Mouse (Mus musculus) testis, adult 2 months (tissue): ENCODE measurements around the gene Ksr2.

Source experiments
- CTCF ChIP-seq: fragments of 200-500 bp; IDR thresholded peaks from 2 replicates; pipeline ENCODE4 v1.5.1; 2012; ENCODE audit warnings: low read depth, mild to moderate bottlenecking, inconsistent platforms, low read length, moderate library complexity; ENCODE audit not compliant: control insufficient read depth, insufficient read depth, insufficient replicate concordance
- POLR2A ChIP-seq: fragments of 200-500 bp; IDR thresholded peaks from 2 replicates; pipeline ENCODE4 v1.6.1; 2012; ENCODE audit warnings: low read depth, mild to moderate bottlenecking, inconsistent platforms, low read length, moderate library complexity; ENCODE audit not compliant: control insufficient read depth

- TF ChIP-seq POLR2A (no peak), CTCF (no peak)
These were observed 274.9 kb downstream of the Ksr2 start for GRCm38 (mm10) chr5:117688738-117689137.
